Mouse (Mus musculus): Measurements from ENCODE around the gene Supt4a.

Gene Supt4a

DNA sequence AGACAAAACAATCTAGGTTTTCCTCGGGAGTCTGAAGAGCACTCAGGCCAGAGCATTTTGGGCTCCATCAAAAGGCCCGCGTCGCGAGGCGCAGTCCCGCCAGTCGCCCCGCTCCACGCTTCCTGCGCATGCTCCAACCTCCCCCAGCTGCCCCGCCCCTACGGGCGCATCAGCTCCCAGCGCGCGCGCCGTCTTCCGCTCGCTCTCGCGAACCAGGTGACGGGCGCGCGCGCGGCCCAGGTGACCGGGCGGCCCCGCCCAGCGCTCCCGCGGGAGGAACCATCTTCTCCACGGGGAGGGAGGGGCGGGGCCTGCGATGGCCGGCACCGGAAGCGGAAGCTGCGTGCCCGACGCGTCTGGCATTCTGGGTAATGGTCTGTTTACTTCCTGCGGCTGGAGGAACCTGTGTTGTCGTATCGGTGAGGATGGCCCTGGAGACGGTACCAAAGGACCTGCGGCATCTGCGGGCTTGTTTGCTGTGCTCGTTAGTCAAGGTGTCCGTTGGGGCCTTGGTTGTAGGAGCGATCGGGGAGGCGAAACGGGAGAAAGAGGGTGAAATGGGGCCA, at the start of gene Supt4a:
TSS of gene Supt4a (plus strand) at position 378 of the 566 bp plus-strand sequence.
- DNase-seq (ENCODE audit: low spot score): peak; percentile 97

DNA sequence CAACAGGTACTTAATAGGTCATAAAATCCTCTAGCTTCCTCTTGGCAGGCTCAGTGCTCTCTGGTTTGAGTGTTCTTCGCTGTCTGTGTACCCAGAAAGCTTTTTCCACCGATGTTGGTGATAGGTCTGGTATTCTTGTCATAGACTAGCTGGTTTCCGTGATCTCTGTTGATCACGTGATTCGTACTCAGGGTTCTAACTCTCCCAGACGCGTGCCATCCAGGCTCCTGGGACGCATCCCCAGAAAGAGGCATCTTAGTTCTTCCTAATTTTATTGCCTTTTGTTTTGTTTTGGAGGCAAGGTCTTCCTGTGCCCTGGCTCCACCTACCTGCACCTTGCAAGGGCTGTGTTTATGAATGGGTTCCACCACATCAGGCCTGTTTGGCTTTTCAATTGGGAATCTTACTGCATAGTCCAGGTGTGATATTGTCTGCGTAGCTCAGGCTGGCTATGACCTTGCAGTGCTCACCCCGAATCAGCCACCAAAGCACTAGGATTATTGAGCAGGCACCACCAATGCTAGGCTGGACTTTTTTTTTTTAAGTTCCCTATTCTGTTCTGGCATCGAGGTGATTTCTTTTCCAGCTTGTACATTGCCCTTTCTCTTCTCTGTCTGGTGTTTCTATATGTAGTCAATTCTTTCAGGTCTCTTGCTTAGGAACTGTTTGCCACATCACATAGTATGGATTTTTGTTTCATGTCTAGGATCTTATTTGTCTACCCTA, 48.7 kb upstream of the Supt4a start:
- no peak for DNase-seq (ENCODE audit: low spot score)

DNA sequence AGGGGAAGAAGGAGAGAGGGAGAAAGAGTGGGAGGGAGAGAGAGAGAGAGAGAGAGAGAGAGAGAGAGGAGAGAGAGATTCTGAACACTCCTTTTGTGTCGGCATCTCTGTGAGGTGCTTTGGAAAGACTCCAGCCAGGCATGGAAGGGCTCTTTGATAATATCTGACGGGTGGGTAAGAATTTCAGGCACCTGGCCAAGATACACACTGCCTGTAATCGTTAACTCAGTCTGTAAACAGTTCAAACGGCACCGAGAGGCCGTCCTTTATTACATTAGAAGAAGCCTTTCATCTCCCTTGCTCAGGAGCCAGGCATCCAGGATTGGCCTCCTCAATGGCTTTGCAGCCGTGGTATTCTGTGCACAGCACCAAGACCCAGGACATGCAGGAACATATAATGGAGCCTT, 47.9 kb upstream of the Supt4a start:
- peak; percentile 85 for DNase-seq (ENCODE audit: low spot score)

DNA sequence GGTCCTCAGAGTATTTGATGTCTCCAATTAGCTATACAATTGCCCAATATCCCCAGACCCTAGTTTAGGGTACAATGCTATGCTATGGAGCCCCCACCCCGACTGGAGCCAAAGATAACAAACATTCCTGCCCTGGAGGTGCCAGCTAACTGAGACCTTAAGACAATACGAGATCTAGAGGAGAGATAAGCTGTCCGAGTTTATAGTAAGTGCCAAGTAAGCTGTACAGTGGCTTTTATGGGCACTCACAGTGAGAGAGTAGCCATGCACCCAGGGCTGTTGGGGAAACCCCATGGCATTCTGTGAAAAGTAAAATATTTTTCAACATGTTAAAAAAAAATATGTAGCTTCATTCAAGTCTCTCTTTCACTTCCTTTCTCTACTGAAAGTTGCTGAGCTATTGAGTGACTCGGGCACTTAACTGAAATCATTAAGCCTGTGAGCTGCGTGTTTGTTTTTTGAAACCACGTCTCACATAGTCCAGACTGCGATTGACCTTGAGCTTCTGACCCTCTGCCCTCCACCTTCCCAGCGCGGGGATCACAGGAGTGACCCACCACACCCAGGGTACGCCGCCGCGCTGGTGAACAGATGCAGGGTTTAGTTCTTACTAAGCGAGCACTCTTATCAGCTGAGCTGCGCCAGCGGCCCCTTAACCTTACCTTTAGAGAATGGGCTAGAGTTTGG, 47.2 kb upstream of the Supt4a start:
- no peak for DNase-seq (ENCODE audit: low spot score)

DNA sequence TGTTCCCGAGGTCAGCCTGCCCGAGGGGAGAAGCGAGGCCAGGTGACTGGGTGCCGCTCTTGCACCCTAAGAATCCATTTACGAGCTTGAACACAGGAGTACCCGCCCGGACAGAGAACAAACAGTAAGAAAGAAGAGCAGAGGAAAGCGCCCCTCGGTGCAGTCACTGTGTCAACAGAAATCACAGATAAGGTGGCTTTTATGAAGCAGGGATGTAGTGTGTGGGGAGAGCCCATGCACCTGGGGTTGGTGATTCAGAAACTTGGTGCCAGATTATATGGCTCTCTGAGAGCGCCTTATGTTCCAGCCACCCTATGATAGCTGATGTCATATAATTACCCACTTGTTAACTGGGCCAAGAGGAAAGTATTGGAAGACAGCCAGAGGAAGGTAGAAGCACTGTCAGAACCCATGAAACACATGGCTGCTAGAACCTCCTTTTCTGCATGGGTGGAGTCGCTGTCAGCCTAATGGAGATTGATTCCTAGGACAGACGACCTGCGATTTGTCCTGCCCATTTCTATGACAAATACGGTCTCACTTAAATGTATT, 40.1 kb upstream of the Supt4a start:
- peak; percentile 34 for DNase-seq (ENCODE audit: low spot score)

DNA sequence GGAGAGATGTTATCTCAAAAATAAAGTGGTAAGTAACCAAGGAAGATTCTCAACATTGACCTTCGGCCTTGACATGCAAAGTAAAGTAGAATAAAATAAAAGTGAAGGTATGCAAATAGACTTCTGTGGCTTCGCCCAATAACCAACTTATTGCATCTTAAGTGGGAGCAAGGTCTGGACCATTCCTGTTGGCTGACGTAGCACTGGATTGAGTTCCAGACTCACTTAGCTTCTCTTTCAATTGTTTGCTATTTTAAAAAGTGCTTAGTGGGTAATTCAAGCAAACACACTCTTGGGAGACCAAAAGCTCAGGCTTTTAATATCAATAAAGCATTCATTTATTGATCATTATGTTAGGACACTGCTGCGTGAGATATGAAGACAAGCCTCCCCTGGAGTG, 39.2 kb upstream of the Supt4a start:
- no peak for DNase-seq (ENCODE audit: low spot score)

DNA sequence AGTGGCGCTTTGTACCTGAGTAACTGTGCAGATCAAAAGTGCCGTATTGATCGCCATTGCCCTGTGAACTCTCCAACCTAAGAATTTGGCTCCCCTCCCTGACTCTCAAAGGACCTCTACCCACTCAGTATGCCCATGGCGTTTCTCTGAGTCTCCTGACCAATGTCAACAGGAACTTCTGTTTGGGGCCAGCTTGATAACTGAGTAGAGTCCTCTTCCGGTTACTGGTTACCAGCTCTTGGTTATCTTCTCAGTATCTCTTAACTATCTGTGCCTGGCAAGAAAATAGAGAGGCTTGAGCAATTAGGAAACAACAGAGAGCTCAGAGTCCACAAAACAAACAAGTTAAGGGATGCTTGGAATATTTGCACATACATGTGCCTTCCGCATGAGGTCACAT, 36.2 kb upstream of the Supt4a start:
- no peak for DNase-seq (ENCODE audit: low spot score)

DNA sequence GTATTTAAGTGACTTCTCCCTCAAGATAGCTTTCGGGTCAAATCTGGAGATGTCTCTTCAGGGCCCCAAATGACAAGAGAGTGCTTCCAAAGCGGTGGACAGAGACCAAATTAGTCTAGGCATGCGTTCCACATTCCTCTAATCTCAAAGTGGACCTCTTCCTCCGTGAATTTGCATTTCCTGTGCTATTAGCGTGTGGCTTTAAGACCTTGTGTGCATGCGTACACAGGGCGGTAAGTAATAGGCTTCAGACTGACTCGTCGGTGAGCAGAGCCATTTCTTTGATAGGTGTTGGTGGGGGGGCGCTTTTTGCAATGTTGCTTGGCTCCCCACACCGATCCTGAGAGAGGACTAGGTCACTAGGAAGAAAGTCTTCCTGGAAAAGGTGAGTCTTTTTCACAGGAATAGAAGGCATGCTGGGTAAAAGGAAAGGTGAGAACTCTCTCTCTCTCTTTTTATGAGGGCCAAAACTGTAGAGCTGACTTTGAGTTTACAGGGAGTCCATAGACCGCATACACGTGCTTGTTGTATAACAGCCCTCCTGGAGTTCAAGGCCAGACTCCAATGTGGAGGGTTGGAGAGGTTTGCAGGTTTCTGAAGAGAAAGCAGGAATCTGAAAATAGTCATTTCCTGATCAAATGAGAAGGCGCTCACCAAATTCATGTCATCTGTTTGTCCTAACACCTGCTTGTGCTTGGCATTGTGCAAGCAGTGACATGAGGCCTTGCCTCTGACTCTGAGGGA, 35.3 kb upstream of the Supt4a start:
- no peak for DNase-seq (ENCODE audit: low spot score)

DNA sequence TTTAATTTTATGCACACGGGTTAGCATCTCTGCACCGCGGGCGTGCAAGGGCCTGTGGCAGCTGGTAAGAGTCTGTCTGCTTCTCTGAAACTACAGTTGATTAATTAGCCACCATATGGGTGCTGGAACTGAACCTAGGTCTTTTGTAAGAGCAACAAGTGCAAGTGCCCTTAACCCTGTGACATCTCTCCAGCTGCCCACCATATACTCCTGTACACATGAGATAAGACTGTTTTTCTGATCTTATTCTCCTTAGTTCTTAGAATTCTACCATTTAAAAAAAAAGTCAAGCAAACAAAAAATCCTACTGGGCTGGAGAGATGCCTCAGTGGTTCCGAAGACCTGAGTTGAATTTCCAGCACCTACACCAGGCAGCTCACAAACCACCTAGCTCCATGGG, 33.7 kb upstream of the Supt4a start:
- DNase-seq (ENCODE audit: low spot score): no peak

DNA sequence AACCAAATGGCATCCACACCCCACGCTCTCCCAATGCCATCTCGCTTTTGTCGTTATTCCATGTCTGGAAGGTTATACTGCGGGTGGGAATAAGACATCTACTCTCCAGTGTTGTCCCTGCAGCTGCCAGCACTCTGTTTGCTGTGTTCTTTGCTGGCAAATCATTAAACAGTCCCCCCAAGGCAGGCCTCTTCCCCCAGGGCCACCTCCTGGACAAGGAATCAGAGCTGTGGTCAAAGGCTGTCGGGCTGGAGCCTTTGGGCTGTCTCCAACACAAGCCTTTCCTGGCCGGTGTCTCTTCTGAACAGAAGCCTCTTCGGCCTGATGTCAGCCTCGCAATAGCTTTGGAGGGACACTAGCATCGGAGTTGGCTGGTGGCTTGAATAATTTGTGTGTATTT, 33.1 kb upstream of the Supt4a start:
- DNase-seq (ENCODE audit: low spot score): no peak

DNA sequence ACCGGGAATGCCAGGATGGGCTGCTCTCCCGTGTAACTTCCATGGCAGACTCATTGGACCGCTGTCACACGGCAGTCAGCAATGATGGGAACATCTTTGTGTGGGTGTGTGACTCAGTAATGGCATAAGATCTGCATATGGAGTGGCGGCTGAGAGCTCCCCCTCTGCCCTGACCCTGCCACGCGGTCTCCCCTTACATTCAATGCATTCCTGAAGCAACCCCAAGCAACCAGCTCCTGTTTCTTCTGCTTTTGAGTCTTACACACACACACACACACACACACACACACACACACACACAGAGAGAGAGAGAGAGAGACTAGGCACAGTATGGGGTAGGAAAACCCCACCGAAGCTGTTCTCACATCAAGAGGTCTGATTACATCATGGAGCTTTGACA, 29.8 kb upstream of the Supt4a start:
- DNase-seq (ENCODE audit: low spot score): no peak

DNA sequence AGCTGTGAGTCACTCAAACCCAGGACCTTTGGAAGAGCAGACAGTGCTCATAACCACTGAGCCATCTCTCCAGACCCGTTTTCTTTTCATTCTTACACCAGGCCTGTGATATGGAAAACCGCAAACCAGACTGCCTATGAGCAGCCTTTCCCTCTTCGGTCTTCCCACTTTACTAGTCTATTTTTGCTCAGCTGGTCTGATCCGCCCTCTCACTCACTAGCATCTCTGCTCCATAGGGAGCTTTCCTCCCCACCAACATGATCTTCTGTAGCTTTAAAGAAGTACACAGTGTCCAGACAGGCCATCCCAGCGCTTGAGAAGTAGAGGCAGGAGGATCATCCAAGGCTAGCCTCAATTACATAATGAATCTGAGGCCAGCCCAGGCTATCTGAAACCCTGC, 28.4 kb upstream of the Supt4a start:
- no peak for DNase-seq (ENCODE audit: low spot score)

DNA sequence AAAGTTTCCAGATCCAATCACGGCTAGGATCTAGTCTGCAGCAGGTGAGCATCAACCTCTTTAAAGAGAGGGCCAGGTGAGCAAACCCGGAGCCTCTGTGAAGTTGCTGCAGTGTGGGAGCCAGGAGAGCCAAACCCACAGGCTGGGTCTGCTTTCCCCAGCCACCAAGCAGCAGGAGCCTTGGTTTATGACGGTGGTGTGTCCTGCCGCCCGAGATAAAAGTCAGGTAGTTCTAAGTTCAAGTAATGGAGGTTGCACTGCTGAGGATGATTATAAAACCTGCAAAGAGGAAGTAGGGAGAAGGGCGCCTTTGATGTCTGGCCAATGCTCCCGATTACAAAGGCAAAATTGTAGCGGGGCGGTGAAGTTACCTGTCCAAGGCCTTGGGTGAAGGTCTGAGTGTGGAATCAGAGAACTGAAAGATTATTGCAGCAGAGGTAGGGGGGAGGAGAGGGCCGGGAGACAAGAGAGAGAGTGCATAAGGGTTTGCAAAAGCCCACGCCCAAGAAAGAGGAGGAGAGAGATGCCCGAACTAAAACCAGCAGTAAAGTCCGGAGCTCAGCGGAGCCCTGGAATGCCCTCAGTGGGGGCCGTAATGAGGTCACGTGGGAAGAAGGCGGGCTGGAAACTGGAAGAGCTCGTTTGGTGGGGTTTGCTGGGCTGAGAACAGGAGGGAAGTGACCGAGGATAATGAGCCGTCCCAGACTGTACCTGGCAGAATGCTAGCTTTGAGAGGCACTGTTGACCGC, 27.7 kb upstream of the Supt4a start:
- DNase-seq (ENCODE audit: low spot score): peak; percentile 90

DNA sequence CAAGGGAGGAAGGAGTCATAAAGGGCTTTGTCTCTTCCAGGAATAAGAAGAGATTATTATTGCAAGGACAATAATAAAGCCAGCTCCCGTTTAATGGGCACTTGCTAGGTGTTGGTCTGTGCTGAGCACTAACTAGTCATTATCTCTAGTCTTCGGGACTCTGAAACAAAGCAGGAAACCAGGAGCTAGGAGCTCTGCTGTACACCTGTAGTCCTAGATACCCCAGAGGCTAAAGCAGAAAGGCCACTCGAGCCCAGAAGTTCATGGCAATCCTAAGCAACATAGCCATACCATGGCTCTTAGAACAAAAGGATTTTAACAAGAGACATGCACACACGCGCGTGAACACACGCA, 27.1 kb upstream of the Supt4a start:
- DNase-seq (ENCODE audit: low spot score): no peak

DNA sequence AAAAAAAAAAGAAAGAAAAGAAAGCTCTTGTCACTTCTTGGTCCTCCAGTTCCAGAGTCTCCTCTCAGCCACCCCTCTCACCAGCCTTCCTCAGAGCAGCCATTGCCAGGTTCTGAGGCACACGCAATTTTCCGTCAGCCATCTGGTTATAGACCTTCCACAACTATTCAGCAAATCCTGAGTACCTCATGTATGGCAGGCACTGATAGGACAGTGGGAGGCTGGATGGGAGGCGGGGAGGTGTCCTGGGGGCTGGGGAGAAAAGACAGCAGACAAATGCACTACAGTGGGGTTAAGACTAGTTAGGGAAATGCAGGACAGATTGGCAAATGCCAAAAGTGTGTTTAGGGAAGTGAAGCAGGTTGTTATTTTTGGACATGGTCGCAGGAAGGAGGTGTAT, 25.2 kb upstream of the Supt4a start:
- DNase-seq (ENCODE audit: low spot score): no peak

DNA sequence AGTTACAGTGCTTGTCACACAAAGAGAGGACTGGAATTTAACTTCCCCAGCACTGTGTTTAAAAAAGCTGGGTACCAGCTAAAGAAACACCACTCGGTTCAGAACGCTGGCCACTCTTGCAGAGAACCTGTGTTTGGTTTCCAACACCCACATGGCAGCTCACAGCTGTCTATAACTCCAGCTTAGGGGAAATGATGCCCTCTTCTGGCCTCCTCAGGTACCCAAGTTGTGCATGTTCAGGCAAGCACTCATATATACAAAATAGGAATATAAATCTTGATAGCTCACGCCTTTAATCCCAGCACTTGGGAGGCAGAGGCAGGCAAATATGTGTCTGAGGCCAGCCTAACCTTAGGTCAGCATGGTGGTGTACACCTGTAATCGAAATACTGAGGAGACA, 21.4 kb upstream of the Supt4a start:
- no peak for DNase-seq (ENCODE audit: low spot score)

DNA sequence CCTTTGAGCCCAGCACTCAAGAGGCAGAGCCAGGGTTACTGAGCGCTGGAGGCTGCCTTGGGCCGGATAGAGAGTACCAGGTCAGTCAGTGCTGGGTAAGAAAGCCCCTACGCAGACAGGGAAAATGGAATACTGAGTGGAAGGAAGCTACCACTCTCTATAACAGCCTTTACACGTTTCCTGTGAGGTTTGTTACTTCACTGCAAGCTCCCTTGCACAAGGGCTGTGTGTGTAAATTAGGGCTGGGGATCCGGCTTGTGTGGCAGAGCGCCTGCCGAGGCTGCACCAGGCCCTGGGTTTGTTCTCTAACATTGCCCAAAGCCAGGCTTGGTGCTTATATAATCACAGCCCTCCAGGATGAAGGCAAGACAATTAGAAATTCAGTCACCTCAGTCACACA, 17.8 kb upstream of the Supt4a start:
- no peak for DNase-seq (ENCODE audit: low spot score)

DNA sequence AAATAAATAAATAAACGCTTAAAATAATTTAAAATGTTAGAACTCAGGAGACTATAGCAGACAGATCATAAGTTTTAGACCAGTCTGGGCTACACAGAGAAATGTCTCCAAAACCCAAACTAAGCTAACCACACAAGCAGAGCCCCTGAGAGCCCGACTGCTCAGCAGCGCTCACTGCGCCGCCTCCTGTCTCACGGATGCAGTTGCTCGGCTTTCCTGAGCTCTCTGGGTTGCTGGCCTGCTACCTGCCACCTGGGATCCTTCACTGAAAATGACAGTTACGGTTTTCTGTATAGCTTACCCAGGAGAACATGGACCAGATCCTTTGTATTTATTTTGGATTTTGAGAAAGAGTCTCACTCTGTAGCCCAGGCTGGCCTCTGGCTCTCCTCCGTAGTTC, 17.0 kb upstream of the Supt4a start:
- no peak for DNase-seq (ENCODE audit: low spot score)

DNA sequence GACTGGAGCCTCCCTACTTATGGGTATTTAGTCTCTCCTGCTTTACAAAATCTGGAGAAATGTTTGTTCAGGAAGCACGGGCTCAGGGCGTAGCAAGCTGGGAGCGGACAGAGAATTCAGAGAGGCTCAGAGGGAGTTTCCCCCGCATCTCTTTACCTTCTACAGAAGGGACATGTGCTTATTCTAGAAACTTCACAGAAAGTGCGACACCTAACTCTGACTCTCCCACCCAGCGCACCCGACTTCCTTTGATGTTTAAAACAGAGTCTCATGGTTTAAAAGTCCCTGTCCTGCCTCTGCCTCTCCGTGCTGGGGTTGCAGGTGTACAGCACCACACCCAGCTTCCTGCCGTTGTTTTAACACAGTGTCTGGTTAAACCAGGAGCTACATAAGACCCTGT, 16.5 kb upstream of the Supt4a start:
- DNase-seq (ENCODE audit: low spot score): no peak

DNA sequence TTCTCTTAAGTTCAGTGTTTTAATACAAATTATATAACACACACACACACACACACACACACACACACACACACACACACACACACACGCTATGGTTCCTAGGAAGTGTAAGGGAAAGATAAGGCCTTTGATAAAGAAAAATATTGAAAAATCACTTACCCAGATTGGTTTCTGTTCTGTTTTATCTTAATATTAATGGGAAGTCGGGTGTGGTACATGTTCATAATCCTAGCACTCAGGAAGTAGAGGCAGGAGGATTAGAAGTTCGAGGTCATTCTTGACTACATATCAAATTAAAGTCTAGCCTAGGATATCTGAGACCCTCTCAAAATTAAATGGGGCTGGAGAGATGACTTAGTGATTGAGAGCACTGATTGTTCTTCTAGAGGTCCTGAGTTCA, 15.2 kb upstream of the Supt4a start:
- DNase-seq (ENCODE audit: low spot score): no peak

DNA sequence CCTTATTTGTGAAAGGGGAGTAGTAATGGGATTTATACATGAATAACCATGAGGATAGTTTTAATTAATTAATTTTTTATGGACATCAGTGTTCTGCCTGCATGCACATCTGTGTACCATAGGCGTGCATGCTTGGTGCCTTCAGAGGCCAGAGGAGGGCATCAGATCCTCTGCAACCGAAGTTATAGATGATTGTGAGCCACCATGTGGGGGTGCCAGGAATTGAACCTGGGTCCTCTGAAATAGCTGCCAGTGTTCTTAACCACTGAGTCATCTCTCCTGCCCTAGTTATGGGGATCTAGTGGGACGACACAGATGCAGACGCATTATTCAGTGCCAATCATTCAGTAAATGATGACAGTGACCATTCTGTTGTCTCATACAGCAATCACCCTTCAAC, 14.5 kb upstream of the Supt4a start:
- DNase-seq (ENCODE audit: low spot score): no peak

DNA sequence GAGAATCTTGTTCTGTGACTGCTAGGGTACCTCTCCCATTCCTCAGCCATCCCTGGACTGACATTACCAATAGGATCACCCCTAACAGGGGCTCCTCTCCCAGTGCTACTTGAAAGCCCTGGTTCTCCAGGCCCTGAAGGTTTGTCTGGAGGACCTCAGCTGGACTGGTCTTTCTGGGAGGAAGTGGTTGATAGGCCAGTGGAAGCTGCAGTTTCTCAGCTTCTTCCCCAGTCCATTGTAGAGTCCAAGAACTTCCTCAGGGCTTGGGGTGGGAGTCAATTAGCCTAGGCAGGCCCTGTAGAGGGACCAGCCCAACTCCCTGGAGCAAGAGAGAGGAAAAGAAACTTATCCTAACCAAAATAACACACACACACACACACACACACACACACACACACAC, 11.8 kb upstream of the Supt4a start:
- DNase-seq (ENCODE audit: low spot score): no peak

All from urinary bladder, postnatal 14 days (tissue).